Mouse (Mus musculus): ENCODE data around the gene Spata31d1a. TPM values are rescaled to one million over a fixed set of nuclear protein-coding genes. Genes with fewer than 3 reads are reported as not detected.
A peak's percentile ranks its signal among the peaks of the same experiment; 100 is the strongest.

The Spata31d1a gene
- polyA plus RNA-seq, 3 experiments from 2014 or later = not detected

GRCm38 (mm10) chr13:59663939-59664712 lies 46.0 kb downstream of the Spata31d1a start:
- no peak for ATAC-seq

- ATAC-seq = no peak
Observed at GRCm38 (mm10) chr13:59661966-59662365, 48.2 kb downstream of the Spata31d1a start.

- no peak for ATAC-seq
Observed at GRCm38 (mm10) chr13:59661387-59661786, 48.7 kb downstream of the Spata31d1a start.

GRCm38 (mm10) chr13:59660371-59660770 lies 49.8 kb downstream of the Spata31d1a start:
- no peak for ATAC-seq

- no peak for ATAC-seq
Observed at GRCm38 (mm10) chr13:59657781-59658180, 52.3 kb downstream of the Spata31d1a start.

GRCm38 (mm10) chr13:59656975-59657388 lies 53.1 kb downstream of the Spata31d1a start:
- ATAC-seq = peak; percentile 37

GRCm38 (mm10) chr13:59656316-59656832 lies 53.8 kb downstream of the Spata31d1a start:
- peak; percentile 85 for ATAC-seq

GRCm38 (mm10) chr13:59655718-59656315 lies 54.3 kb downstream of the Spata31d1a start:
- ATAC-seq = no peak

- ATAC-seq = no peak
Observed at GRCm38 (mm10) chr13:59654465-59654864, 55.7 kb downstream of the Spata31d1a start.

- ATAC-seq = no peak
Observed at GRCm38 (mm10) chr13:59653136-59653535, 57.0 kb downstream of the Spata31d1a start.

GRCm38 (mm10) chr13:59652651-59653050 lies 57.5 kb downstream of the Spata31d1a start:
- no peak for ATAC-seq

Other genes starting within 250 kb of the Spata31d1a start
- gene Agtpbp1, start 125.1 kb downstream of the Spata31d1a start, polyA plus RNA-seq (2017; shearing (Covaris generic)) = 10 to 100 TPM; 18.0 to 23.2 (median 18.3) TPM
- 10 to 100 TPM; 93.0 to 99.2 (median 98.7) TPM for gene Naa35, start 125.1 kb downstream of the Spata31d1a start, polyA plus RNA-seq (2017; shearing (Covaris generic))
- gene Golm1, start 34.5 kb downstream of the Spata31d1a start, polyA plus RNA-seq (2017; shearing (Covaris generic)) = 10 to 100 TPM; 40.8 to 58.9 (median 47.8) TPM
- gene 4921517D22Rik, start 16.2 kb downstream of the Spata31d1a start, polyA plus RNA-seq (2017; shearing (Covaris generic)) = not detected
- not detected for gene Spata31d1b, start 2.0 kb upstream of the Spata31d1a start, polyA plus RNA-seq (2017; shearing (Covaris generic))
- gene Spata31d1d, start 21.4 kb upstream of the Spata31d1a start, polyA plus RNA-seq (2017; shearing (Covaris generic)) = not detected
- not detected for gene 1700014D04Rik, start 36.4 kb upstream of the Spata31d1a start, polyA plus RNA-seq (2017; shearing (Covaris generic))
- gene Isca1, start 59.5 kb upstream of the Spata31d1a start, polyA plus RNA-seq (2017; shearing (Covaris generic)) = 10 to 100 TPM; 50.8 to 59.8 (median 57.7) TPM
- not detected for gene Gm49354, start 71.9 kb upstream of the Spata31d1a start, polyA plus RNA-seq (2017; shearing (Covaris generic))
- 10 to 100 TPM; 67.6 to 73.9 (median 72.7) TPM for gene Tut7, start 112.8 kb upstream of the Spata31d1a start, polyA plus RNA-seq (2017; shearing (Covaris generic))

Measured in inflammation-experienced regulatory T-cells, adult 6 months (primary cell).